Mouse (Mus musculus) testis, adult 2 months (tissue): ENCODE data around the gene Skap1.
A peak's percentile ranks its signal among the peaks of the same experiment; 100 is the strongest.

Experiments used
- CTCF ChIP-seq: fragments of 200-500 bp; IDR thresholded peaks from 2 replicates; pipeline ENCODE4 v1.5.1; 2012; ENCODE audit warnings: low read depth, mild to moderate bottlenecking, inconsistent platforms, low read length, moderate library complexity; ENCODE audit not compliant: control insufficient read depth, insufficient read depth, insufficient replicate concordance
- POLR2A ChIP-seq: fragments of 200-500 bp; IDR thresholded peaks from 2 replicates; pipeline ENCODE4 v1.6.1; 2012; ENCODE audit warnings: low read depth, mild to moderate bottlenecking, inconsistent platforms, low read length, moderate library complexity; ENCODE audit not compliant: control insufficient read depth

GRCm38 (mm10) chr11:96622782-96623181, 158.4 kb downstream of the Skap1 start:
- TF ChIP-seq POLR2A (no peak), CTCF (peak; percentile 43; the same call in 1 of the 2 replicates)
